Mouse (Mus musculus) colon, adult 2 months (tissue): ENCODE measurements around the gene Zfp784. TPM values are rescaled to one million over a fixed set of nuclear protein-coding genes. Genes with fewer than 3 reads are reported as not detected.

Experiments used
- polyA plus RNA-seq: library from polyadenylated mRNA; depleted of rRNA; stranded (reverse); fragments of >200 nt; gene quantifications from 2 replicates; pipeline ENCODE4 v1.2.3, GENCODE M21; 2012; rRNA removed

Gene Zfp784
- polyA plus RNA-seq: 6.4 and 8.7 TPM in 2 replicates

GRCm38 (mm10) chr7:5038109-5038732 lies at the start of gene Zfp784:
Zfp784 (minus strand) TSS chr7:5038446.

GRCm38 (mm10) chr7:5080010-5080751 lies 41.9 kb upstream of the Zfp784 start, which contains the start of gene Epn1:
Epn1 (plus strand) TSS chr7:5080235.

GRCm38 (mm10) chr7:5061774-5062359 lies 23.6 kb upstream of the Zfp784 start, which contains the start of gene U2af2:
U2af2 (plus strand) TSS chr7:5062143.

GRCm38 (mm10) chr7:5051193-5052192 lies 13.2 kb upstream of the Zfp784 start, which contains the start of gene Zfp580:
Zfp580 (plus strand) TSS chr7:5051538.

GRCm38 (mm10) chr7:5033818-5034217 lies 4.4 kb downstream of the Zfp784 start, which contains the start of gene 4632433K11Rik:
4632433K11Rik (plus strand) TSS chr7:5034118.

GRCm38 (mm10) chr7:5020000-5020681 lies 18.1 kb downstream of the Zfp784 start, which contains the start of the genes Zfp865 and Ccdc106:
Zfp865 (plus strand) TSS chr7:5020376.
Ccdc106 (plus strand) TSS chr7:5020553.

GRCm38 (mm10) chr7:5015118-5016001 lies 22.9 kb downstream of the Zfp784 start, which contains the start of gene Gm44973:
Gm44973 (plus strand) TSS chr7:5015496.

GRCm38 (mm10) chr7:5014251-5015117 lies 23.8 kb downstream of the Zfp784 start, which contains the start of the genes Zfp524 and Fiz1:
Zfp524 (plus strand) TSS chr7:5014415.
Fiz1 (minus strand) TSS chr7:5014697.

GRCm38 (mm10) chr7:4996003-4996895 lies 42.0 kb downstream of the Zfp784 start, which contains the start of gene Zfp579:
Zfp579 (minus strand) TSS chr7:4996158.

Other genes with a start within 250 kb of the Zfp784 start
- gene Tmem238, start 248.8 kb downstream of the Zfp784 start, polyA plus RNA-seq: 227 and 263 TPM in 2 replicates
- gene Rpl28, start 245.6 kb downstream of the Zfp784 start, polyA plus RNA-seq: 405 and 513 TPM in 2 replicates
- gene Ube2s, start 225.9 kb downstream of the Zfp784 start, polyA plus RNA-seq: 143 and 257 TPM in 2 replicates
- gene Shisa7, start 193.8 kb downstream of the Zfp784 start, polyA plus RNA-seq: 2.0 and 2.8 TPM in 2 replicates
- 40.8 and 52.6 TPM in 2 replicates for gene Isoc2b, start 168.2 kb downstream of the Zfp784 start, polyA plus RNA-seq
- gene Isoc2a, start 161.3 kb downstream of the Zfp784 start, polyA plus RNA-seq: 18.6 and 21.4 TPM in 2 replicates
- 0.08 TPM in 1 of 2 replicates, not detected in the other for gene Gm36210, start 131.9 kb downstream of the Zfp784 start, polyA plus RNA-seq
- 31.6 and 31.7 TPM in 2 replicates for gene Zfp628, start 123.2 kb downstream of the Zfp784 start, polyA plus RNA-seq
- 16.0 and 18.1 TPM in 2 replicates for gene Nat14, start 116.4 kb downstream of the Zfp784 start, polyA plus RNA-seq
- gene Ssc5d, start 112.7 kb downstream of the Zfp784 start, polyA plus RNA-seq: 12.0 and 12.4 TPM in 2 replicates
- 0.09 and 0.30 TPM in 2 replicates for gene Sbk2, start 74.0 kb downstream of the Zfp784 start, polyA plus RNA-seq
- 0.28 TPM in 1 of 2 replicates, not detected in the other for gene Sbk3, start 67.3 kb downstream of the Zfp784 start, polyA plus RNA-seq
- 60.1 and 63.9 TPM in 2 replicates for gene Zfp579, start 42.3 kb downstream of the Zfp784 start, polyA plus RNA-seq
- gene Zfp524, start 24.0 kb downstream of the Zfp784 start, polyA plus RNA-seq: 58.6 and 61.0 TPM in 2 replicates
- gene Fiz1, start 23.7 kb downstream of the Zfp784 start, polyA plus RNA-seq: 35.6 and 36.3 TPM in 2 replicates
- gene Gm44973, start 22.9 kb downstream of the Zfp784 start, polyA plus RNA-seq: 0.35 TPM in 1 of 2 replicates, not detected in the other
- 37.3 and 43.2 TPM in 2 replicates for gene Zfp865, start 18.1 kb downstream of the Zfp784 start, polyA plus RNA-seq
- 3.0 and 3.6 TPM in 2 replicates for gene Ccdc106, start 17.9 kb downstream of the Zfp784 start, polyA plus RNA-seq
- gene 4632433K11Rik, start 4.3 kb downstream of the Zfp784 start, polyA plus RNA-seq: not detected in 2 replicates
- gene Zfp580, start 13.1 kb upstream of the Zfp784 start, polyA plus RNA-seq: 15.7 and 17.3 TPM in 2 replicates
- gene U2af2, start 23.7 kb upstream of the Zfp784 start, polyA plus RNA-seq: 136 and 150 TPM in 2 replicates
- gene Epn1, start 41.8 kb upstream of the Zfp784 start, polyA plus RNA-seq: 351 and 358 TPM in 2 replicates
- not detected in 2 replicates for gene Rfpl4, start 78.5 kb upstream of the Zfp784 start, polyA plus RNA-seq
- 0.22 and 0.27 TPM in 2 replicates for gene Rasl2-9, start 87.5 kb upstream of the Zfp784 start, polyA plus RNA-seq
- not detected in 2 replicates for gene Vmn1r55, start 111.2 kb upstream of the Zfp784 start, polyA plus RNA-seq
- not detected in 2 replicates for gene Vmn1r56, start 158.3 kb upstream of the Zfp784 start, polyA plus RNA-seq
- not detected in 2 replicates for gene Vmn1r57, start 180.0 kb upstream of the Zfp784 start, polyA plus RNA-seq